Comparison of ENCODE assay signal across 8 mouse cellular contexts in genomic region chr15:27925865-27926264, GRCm38 (mm10).
DNase-seq lines count a peak whose midpoint lies in the region; ATAC-seq and TF ChIP-seq lines count a peak whose summit lies in the region.

No protein-coding gene starts in this region.

- no peak for ATAC-seq in intestine, embryonic 14.5 days (replicated peaks; ENCODE audit: low FRiP score, low TSS enrichment, low read depth)
- no peak for ATAC-seq in intestine, embryonic 16.5 days
- no peak for ATAC-seq in megakaryocyte-erythroid progenitor cell, adult 5-6 weeks (replicated peaks; ENCODE audit: low FRiP score, low TSS enrichment, poor library complexity, severe bottlenecking)

- no peak overlapping the region for H3K4me2 ChIP-seq in intestine, embryonic 14.5 days (ENCODE audit: low read length)
- no peak overlapping the region for H3K4me2 ChIP-seq in intestine, embryonic 16.5 days (ENCODE audit: low read depth, low read length)

- H3K4me1 ChIP-seq in intestine, embryonic 14.5 days (replicated peaks; ENCODE audit: control insufficient read depth, insufficient read depth, low read length): peaks cover 38% of the 10 kb centered on the region
- peaks cover 37% of the 10 kb centered on the region for H3K4me1 ChIP-seq in intestine, embryonic 16.5 days (ENCODE audit: control insufficient read depth, insufficient read depth, low read length)
- H3K4me1 ChIP-seq in bone marrow, adult 2 months (ENCODE audit: control insufficient read depth, insufficient read depth, low read length): peaks cover 8% of the 10 kb centered on the region; the same call in 1 of the 2 replicates

- TF ChIP-seq POLR2A in bone marrow, adult 2 months (IDR thresholded peaks at IDR 0.05; ENCODE audit: borderline replicate concordance, control insufficient read depth, low read depth, low read length): no peak

- no peak for DNase-seq in intestine, embryonic 14.5 days (ENCODE audit: low spot score)
- peak; percentile 58 for DNase-seq in heart, postnatal 4 days
- peak; percentile 86 for DNase-seq in naive thymus-derived CD4-positive, alpha-beta T cell, adult 2 months (ENCODE audit: low read depth)
- no peak for DNase-seq in left cerebral cortex, adult 11 months (ENCODE audit: low spot score)
- DNase-seq in cerebellum, adult 18-20 months: no peak

- no peaks in the 10 kb centered on the region for H3K36me3 ChIP-seq in intestine, embryonic 14.5 days (ENCODE audit: control insufficient read depth, insufficient read depth, low read length)
- H3K36me3 ChIP-seq in intestine, embryonic 16.5 days (ENCODE audit: control insufficient read depth, insufficient read depth, low read length): no peaks in the 10 kb centered on the region

- WGBS in intestine, embryonic 14.5 days: 45% methylated on average over 8 of the region's 8 CpGs
- 53% methylated on average over 8 of the region's 8 CpGs for WGBS in intestine, embryonic 16.5 days
- 3% methylated on average over 8 of the region's 8 CpGs for WGBS in bone marrow, adult 2 months

- no peak overlapping the region for H3K4me3 ChIP-seq in intestine, embryonic 14.5 days (ENCODE audit: low read depth, low read length)
- H3K4me3 ChIP-seq in intestine, embryonic 16.5 days (ENCODE audit: low read length): no peak overlapping the region
- H3K4me3 ChIP-seq in bone marrow, adult 2 months (replicated peaks; ENCODE audit: control insufficient read depth, low read depth, low read length): no peak overlapping the region

- H3K9me3 ChIP-seq in intestine, embryonic 14.5 days (ENCODE audit: control insufficient read depth, low read length): no peaks in the 10 kb centered on the region
- H3K9me3 ChIP-seq in intestine, embryonic 16.5 days (ENCODE audit: control insufficient read depth, low read length): no peaks in the 10 kb centered on the region

- H3K27ac ChIP-seq in intestine, embryonic 14.5 days (ENCODE audit: low read depth): 0 out of 2 replicates have a peak overlapping the region, but pooled peaks have one; percentile 38
- no peak overlapping the region for H3K27ac ChIP-seq in intestine, embryonic 16.5 days (ENCODE audit: low read length)
- peak overlapping the region; percentile 42; the same call in 1 of the 2 replicates for H3K27ac ChIP-seq in bone marrow, adult 2 months (ENCODE audit: control insufficient read depth, insufficient read depth, low read depth, low read length, poor library complexity)

- H3K27me3 ChIP-seq in intestine, embryonic 14.5 days (replicated peaks; ENCODE audit: control insufficient read depth, insufficient read depth, low read length): no peaks in the 10 kb centered on the region
- H3K27me3 ChIP-seq in intestine, embryonic 16.5 days (replicated peaks; ENCODE audit: control insufficient read depth, insufficient read depth, low read length): no peaks in the 10 kb centered on the region

- no peak overlapping the region for H3K9ac ChIP-seq in intestine, embryonic 14.5 days (ENCODE audit: low read length)
- no peak overlapping the region for H3K9ac ChIP-seq in intestine, embryonic 16.5 days (ENCODE audit: low read depth, low read length)

- no peak for TF ChIP-seq CTCF in bone marrow, adult 2 months (IDR thresholded peaks at IDR 0.05; ENCODE audit: control insufficient read depth, insufficient read depth, low read length)

Comparison
In these comparisons a context has a peak if more than half of its experiments do, and no peak if none do; other contexts are left out.
1. DNase-seq: peak in heart, postnatal 4 days (single experiment) and naive thymus-derived CD4-positive, alpha-beta T cell, adult 2 months (single experiment); none in intestine, embryonic 14.5 days (single experiment), left cerebral cortex, adult 11 months (single experiment) and cerebellum, adult 18-20 months (0 of 2).